Mouse (Mus musculus): ENCODE data around the gene Trim47.

- TF ChIP-seq CTCF (IDR thresholded peaks at IDR 0.05; ENCODE audit: borderline replicate concordance, extremely low read depth, insufficient read depth, insufficient read length), result no peak
- TF ChIP-seq POLR2A (IDR thresholded peaks at IDR 0.05; ENCODE audit: borderline replicate concordance, extremely low read depth, insufficient read depth, insufficient read length, poor library complexity, severe bottlenecking), result no peak
Measured at GRCm38 (mm10) chr11:116145481-116146293, 18.7 kb upstream of the Trim47 start.
